Mouse (Mus musculus) 416B (cell line): ENCODE measurements around the gene Gm49673.
"Not testable (repeated sequence)": the region's sequence is repeated elsewhere in the genome, so short reads cannot be mapped to it uniquely, and the experiment has no call there.

Experiments
- DNase-seq: peaks from one replicate; pipeline ENCODE4 v3.0.0; 2011; ENCODE audit warnings: low read depth

The Gm49673 gene

GRCm38 (mm10) chr17:8147439-8148316 is at the start of gene Gm49673, which contains the start of gene Rnaset2a:
Gene Gm49673, minus strand, starts transcription at chr17:8147788.
Gene Rnaset2a, minus strand, starts transcription at chr17:8148097.
- DNase-seq = peak; percentile 37

GRCm38 (mm10) chr17:8195685-8196376 is 48.2 kb upstream of the Gm49673 start:
- peak; percentile 91 for DNase-seq

GRCm38 (mm10) chr17:8193678-8194077 is 46.1 kb upstream of the Gm49673 start:
- DNase-seq = no peak

- no peak for DNase-seq
These were observed 36.6 kb upstream of the Gm49673 start for GRCm38 (mm10) chr17:8184217-8184616.

- DNase-seq = no peak
These were observed 36.2 kb upstream of the Gm49673 start for GRCm38 (mm10) chr17:8183815-8184214.

GRCm38 (mm10) chr17:8177090-8177489 is 29.5 kb upstream of the Gm49673 start:
- no peak for DNase-seq

GRCm38 (mm10) chr17:8171081-8171480 is 23.5 kb upstream of the Gm49673 start:
- peak; percentile 15 for DNase-seq

GRCm38 (mm10) chr17:8170331-8170730 is 22.7 kb upstream of the Gm49673 start:
- DNase-seq = no peak

GRCm38 (mm10) chr17:8167436-8167835 is 19.8 kb upstream of the Gm49673 start:
- not testable (repeated sequence) for DNase-seq

- DNase-seq = not testable (repeated sequence)
These were observed 18.9 kb upstream of the Gm49673 start for GRCm38 (mm10) chr17:8166454-8166853.

GRCm38 (mm10) chr17:8165977-8166376 is 18.4 kb upstream of the Gm49673 start:
- peak; percentile 30 for DNase-seq

- peak; percentile 39 for DNase-seq
These were observed 18.0 kb upstream of the Gm49673 start for GRCm38 (mm10) chr17:8165608-8165945.

- DNase-seq = peak; percentile 64
These were observed 17.4 kb upstream of the Gm49673 start, which contains the start of gene Fgfr1op for GRCm38 (mm10) chr17:8164701-8165607. Gene Fgfr1op, plus strand, starts transcription at chr17:8165501.

- peak; percentile 24 for DNase-seq
These were observed 13.4 kb upstream of the Gm49673 start for GRCm38 (mm10) chr17:8160969-8161368.

GRCm38 (mm10) chr17:8158627-8159026 is 11.0 kb upstream of the Gm49673 start:
- DNase-seq = not testable (repeated sequence)

GRCm38 (mm10) chr17:8155982-8156381 is 8.4 kb upstream of the Gm49673 start:
- not testable (repeated sequence) for DNase-seq

GRCm38 (mm10) chr17:8155010-8155409 is 7.4 kb upstream of the Gm49673 start:
- DNase-seq = not testable (repeated sequence)

- peak; percentile 46 for DNase-seq
These were observed 657 bp downstream of the Gm49673 start for GRCm38 (mm10) chr17:8146931-8147330.

- DNase-seq = peak; percentile 52
These were observed 3.5 kb downstream of the Gm49673 start for GRCm38 (mm10) chr17:8143802-8144673.

GRCm38 (mm10) chr17:8140210-8140609 is 7.4 kb downstream of the Gm49673 start:
- DNase-seq = peak; percentile 46

GRCm38 (mm10) chr17:8138116-8138515 is 9.5 kb downstream of the Gm49673 start:
- DNase-seq = not testable (repeated sequence)
